Mouse (Mus musculus) cerebellum, adult (tissue): ENCODE data around the gene Med27.

Experiments
- ATAC-seq: cut with Nextera tagmentation; 2 replicates; pipeline ENCODE4 v1.9.2; 2017; ENCODE audit warnings: mild to moderate bottlenecking, moderate library complexity, mixed read lengths; ENCODE audit not compliant: insufficient number of reproducible peaks, low FRiP score, low TSS enrichment

Gene Med27

GRCm38 (mm10) chr2:29346629-29347271 is at the start of gene Med27:
Med27 (plus strand) TSS chr2:29346819.
- peak; percentile 87; the same call in 1 of the 2 replicates for ATAC-seq

DNA sequence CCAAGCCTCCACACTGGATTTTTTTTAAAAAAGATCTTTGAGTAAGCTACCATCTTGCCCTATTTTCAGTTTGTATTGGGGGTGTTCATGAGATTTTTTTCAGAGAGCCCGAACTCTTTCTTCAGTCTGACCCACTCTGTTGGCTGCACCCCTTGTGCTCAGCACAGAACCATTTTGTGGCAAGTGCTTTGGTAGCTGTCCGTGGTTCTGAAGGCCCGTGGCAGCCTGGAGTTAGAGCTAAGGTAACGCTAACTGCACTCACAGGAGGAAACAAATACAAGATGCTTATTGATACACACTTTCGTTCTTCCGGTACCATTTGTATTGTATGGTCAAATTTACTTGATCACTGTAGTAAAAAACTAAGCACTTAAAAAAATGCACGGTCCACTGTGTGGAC is 36.7 kb upstream of the Med27 start:
- no peak for ATAC-seq

GRCm38 (mm10) chr2:29312058-29312457 is 34.6 kb upstream of the Med27 start:
- no peak for ATAC-seq

DNA sequence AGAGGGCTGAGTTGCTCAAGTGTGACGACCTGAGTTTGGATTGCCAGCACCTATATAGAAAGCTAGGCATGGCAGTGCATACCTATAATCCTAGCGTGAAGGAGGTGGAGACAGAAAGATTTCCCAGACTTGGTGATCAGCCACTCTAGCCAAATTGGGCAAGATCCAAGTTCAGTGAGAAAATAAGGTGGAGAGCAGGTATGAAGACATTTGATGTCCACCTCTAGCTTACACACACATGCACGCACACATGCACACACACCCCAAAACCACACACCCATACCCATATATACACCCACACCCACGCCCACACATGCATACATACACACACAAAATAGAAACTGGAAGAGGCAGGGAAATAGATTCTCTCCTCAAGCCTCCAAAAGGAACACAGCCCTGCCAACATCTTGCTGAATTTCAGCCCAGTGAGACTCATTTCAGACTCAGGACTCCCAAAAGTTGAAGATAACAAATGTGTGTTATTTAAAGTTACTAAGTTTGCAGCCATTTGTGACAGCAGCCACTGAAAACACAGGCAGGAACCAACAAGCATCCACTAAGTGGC is 28.6 kb upstream of the Med27 start:
- no peak for ATAC-seq

GRCm38 (mm10) chr2:29318596-29318995 is 28.0 kb upstream of the Med27 start:
- no peak for ATAC-seq

GRCm38 (mm10) chr2:29320229-29320751 is 26.3 kb upstream of the Med27 start:
- ATAC-seq: no peak

DNA sequence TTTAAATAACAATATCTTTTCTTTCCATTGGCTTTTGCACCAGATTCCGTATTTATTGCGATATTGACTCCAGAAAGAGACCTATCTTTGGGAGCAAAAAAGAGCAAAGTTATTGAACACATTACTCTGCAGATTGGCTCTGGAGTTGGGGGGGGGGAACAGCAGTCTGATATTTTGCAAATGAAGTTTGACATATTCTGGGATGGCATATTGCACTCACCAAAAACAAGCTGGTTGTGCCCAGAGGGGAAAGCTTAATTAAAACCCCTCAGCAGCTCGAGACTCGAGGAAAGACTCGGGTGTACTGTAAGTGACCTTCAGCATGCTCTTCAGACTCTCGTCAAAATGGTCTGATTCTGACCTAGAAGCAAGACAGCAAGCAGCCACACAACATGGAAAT is 25.8 kb upstream of the Med27 start:
- no peak for ATAC-seq

- ATAC-seq: no peak
These were observed 22.2 kb upstream of the Med27 start for GRCm38 (mm10) chr2:29324456-29324855.

DNA sequence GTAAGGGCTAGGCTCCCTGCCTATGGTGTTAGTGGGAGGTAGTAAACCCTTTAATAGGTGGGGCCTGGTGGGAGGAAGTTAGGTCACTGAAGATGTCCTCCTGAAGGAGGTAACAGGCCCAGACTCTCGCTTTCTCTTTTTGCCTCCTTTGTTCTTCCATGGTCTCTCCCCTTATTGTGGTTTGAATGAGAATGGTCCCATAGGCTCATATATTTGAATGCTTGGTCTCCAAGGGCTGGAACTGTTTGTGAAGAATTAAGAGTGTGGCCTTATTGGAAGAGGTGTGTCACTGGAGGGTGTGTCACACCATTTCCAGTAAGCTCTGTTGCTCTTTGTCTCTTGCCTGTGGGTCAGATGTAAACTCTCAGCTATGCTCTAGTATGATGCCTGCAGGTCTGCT is 16.1 kb upstream of the Med27 start:
- ATAC-seq: no peak

GRCm38 (mm10) chr2:29338396-29338795 is 8.2 kb upstream of the Med27 start:
- ATAC-seq: no peak

GRCm38 (mm10) chr2:29358696-29359375 is 12.2 kb downstream of the Med27 start:
- no peak for ATAC-seq

- no peak for ATAC-seq
These were observed 14.3 kb downstream of the Med27 start for GRCm38 (mm10) chr2:29360956-29361355.

- ATAC-seq: no peak
These were observed 18.5 kb downstream of the Med27 start for GRCm38 (mm10) chr2:29365000-29365695.

- ATAC-seq: no peak
These were observed 22.1 kb downstream of the Med27 start for GRCm38 (mm10) chr2:29368730-29369129.

GRCm38 (mm10) chr2:29372176-29372575 is 25.6 kb downstream of the Med27 start:
- no peak for ATAC-seq

GRCm38 (mm10) chr2:29381683-29382082 is 35.1 kb downstream of the Med27 start:
- ATAC-seq: no peak

DNA sequence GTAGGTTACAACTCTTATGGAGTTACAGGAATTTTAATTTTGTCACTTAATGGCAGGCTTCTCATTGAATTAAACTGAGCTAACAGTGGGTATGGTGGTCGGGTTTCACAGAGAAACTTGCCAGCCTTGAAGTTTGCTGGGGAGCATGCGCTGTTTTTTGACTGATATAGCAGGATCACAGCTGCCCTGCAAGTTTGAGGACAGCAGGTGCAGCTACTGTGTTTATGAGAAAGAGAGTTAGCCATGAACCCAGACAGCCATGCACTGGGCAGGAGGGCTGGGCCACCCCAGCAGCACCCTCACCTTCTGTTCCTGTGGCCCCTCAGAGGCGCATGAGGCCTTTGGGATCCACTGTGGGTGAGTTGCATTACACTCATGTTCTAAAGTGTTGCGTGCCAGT is 36.0 kb downstream of the Med27 start:
- ATAC-seq: no peak

- no peak for ATAC-seq
These were observed 36.5 kb downstream of the Med27 start for GRCm38 (mm10) chr2:29383133-29383532.

DNA sequence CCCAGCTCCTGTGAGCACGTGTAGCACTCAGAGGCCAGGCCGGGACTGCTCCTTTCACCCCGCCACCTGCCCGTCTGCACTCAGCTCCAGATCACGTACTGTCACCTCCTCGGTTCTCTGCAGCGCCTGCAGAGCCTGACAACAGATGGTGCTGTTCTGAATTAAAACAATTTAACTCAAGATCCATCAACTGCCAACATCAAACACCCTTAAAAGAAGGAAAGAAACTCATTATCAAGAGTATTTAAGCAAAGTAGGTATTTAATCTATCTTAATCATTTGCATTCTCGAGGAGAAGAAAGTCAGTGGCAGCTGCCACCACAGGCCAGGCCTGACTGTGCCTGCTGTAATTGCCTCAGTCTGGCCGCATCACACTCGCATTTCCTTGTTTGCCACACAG is 38.8 kb downstream of the Med27 start:
- ATAC-seq: no peak

DNA sequence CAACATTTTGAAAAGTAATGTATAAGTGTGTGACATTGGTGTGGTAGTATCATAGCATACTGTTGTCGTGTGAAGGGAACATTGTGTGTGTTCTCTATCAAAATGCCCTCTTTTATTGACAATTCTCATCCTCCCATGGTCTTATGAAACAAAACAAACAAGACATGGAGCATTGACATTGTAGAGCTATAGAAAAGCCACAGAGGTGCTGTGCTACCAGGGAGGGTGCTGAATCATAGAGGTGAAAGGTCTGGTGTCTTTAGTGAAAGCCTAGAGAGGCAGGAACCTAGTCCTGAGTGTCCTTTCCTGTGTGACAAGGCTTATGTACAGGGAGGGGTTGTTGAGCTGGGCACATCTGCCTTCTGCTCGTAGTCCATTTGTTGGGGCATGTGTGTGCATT is 40.6 kb downstream of the Med27 start:
- ATAC-seq: no peak

DNA sequence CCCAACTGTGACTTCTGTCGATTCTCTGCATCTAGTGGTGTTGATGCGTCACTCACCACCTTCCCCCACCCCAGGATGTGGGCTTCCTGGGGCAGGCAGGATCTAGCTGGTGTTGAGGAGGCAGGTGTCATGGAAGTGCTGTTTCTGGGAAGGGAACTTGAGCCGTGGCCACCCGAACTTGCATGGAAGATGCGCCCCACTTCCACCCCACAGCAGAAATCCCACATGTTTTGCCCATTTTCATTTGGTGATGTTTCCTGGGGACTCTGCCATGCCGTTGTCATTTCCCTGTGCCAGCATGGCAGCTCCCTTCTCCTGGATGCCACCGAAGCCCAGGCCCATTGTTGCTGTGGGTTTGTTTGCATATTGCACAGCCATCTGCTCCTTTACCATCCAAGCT is 42.3 kb downstream of the Med27 start:
- no peak for ATAC-seq
